Comparison of ENCODE assay signal across 8 mouse cellular contexts in the genomic region with DNA sequence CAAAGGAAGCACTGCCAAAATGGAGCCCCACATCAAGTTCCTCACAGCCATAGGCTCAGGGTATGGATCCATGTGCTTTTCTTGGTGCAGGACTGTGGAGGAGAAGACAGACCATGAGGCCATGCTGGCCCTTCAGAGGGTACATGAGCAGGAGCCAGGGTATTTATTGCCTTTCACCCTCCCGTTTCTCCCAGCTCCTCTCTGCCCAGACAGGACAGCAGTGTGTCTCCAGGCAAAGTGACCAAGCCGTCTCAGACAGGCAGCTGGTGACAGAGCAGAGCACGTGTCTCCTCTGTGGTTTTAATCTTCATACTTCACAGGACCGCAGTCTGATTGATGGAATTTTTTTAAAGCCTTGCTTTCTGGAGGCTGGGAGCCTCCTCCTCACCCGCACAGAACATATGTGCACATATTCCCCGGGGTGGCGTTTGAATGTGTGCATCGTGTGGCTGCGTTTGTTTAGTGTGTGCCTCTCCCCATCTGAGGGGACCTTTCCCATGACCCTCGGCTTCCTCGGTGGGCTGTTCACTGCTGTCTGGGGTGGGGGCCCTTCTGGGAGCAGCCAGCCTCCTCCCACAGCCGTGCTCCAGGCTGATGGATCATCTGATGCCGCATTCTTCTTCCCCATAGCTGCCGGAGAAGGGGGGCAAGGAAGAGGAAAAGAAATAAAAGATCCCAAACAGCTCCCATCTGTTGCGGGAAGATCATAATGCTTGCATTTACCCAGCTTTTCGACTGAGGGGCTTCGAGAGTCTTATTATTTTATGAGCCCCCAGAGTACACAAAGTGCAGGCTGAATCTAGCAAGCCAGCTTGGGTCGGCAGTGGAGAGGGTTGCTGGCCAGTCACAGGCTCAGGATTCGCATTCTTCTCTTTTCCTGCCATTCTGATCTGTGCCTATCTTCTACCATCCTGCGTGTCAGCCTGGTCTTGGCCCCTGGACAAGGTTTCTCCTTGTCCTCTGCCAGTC.
A peak's percentile ranks its signal among the peaks of the same experiment; 100 is the strongest.
DNase-seq lines count a peak whose midpoint lies in the region; ATAC-seq lines count a peak whose summit lies in the region.

No protein-coding gene starts in this region.

- H3K27me3 ChIP-seq in embryonic facial prominence, embryonic 11.5 days (ENCODE audit: control insufficient read depth, insufficient read depth, low read length), result no peaks in the 10 kb centered on the region
- no peaks in the 10 kb centered on the region; the same call in 1 of the 2 replicates for H3K27me3 ChIP-seq in neural tube, embryonic 11.5 days (ENCODE audit: control insufficient read depth, insufficient read depth, low read length)

- H3K9me3 ChIP-seq in embryonic facial prominence, embryonic 11.5 days (replicated peaks; ENCODE audit: control insufficient read depth, low read length), result no peaks in the 10 kb centered on the region
- H3K9me3 ChIP-seq in neural tube, embryonic 11.5 days (ENCODE audit: control insufficient read depth, low read length), result no peaks in the 10 kb centered on the region

- H3K9ac ChIP-seq in embryonic facial prominence, embryonic 11.5 days (replicated peaks; ENCODE audit: low read length), result no peak overlapping the region
- H3K9ac ChIP-seq in neural tube, embryonic 11.5 days (ENCODE audit: low read length), result peak overlapping the region; percentile 27; the same call in 1 of the 2 replicates

- no peaks in the 10 kb centered on the region for H3K4me1 ChIP-seq in embryonic facial prominence, embryonic 11.5 days (ENCODE audit: control insufficient read depth, insufficient read depth, low read length)
- H3K4me1 ChIP-seq in neural tube, embryonic 11.5 days (ENCODE audit: control insufficient read depth, insufficient read depth, low read length), result peaks cover 18% of the 10 kb centered on the region

- 35% methylated on average over 20 of the region's 20 CpGs for WGBS in embryonic facial prominence, embryonic 11.5 days
- 19% methylated on average over 20 of the region's 20 CpGs for whole genome bisulfite sequencing in neural tube, embryonic 11.5 days

- H3K27ac ChIP-seq in embryonic facial prominence, embryonic 11.5 days (replicated peaks; ENCODE audit: low read depth, low read length), result no peak overlapping the region
- peak overlapping the region; percentile 35; the same call in 1 of the 2 replicates for H3K27ac ChIP-seq in neural tube, embryonic 11.5 days (ENCODE audit: low read depth, low read length)

- H3K4me3 ChIP-seq in embryonic facial prominence, embryonic 11.5 days (ENCODE audit: low read depth, low read length), result no peak overlapping the region
- no peak overlapping the region for H3K4me3 ChIP-seq in neural tube, embryonic 11.5 days (ENCODE audit: low read depth, low read length)

- peak; percentile 88 for ATAC-seq in embryonic facial prominence, embryonic 11.5 days (replicated peaks; ENCODE audit: insufficient number of reproducible peaks, low FRiP score, low TSS enrichment, low read depth)
- ATAC-seq in neural tube, embryonic 11.5 days (ENCODE audit: insufficient read depth, low FRiP score, low TSS enrichment), result peak; percentile 91
- ATAC-seq in CD4-positive, CD25-positive, alpha-beta regulatory T cell, adult 4 months, result no peak
- no peak for ATAC-seq in megakaryocyte progenitor cell, adult 5-6 weeks (replicated peaks; ENCODE audit: poor library complexity)

- DNase-seq in kidney, postnatal 14 days, result peak; percentile 24
- no peak for DNase-seq in kidney, adult 18-20 months
- DNase-seq in embryonic facial prominence, embryonic 11.5 days (ENCODE audit: low spot score), result peak; percentile 45
- peak; percentile 62 to 77 for DNase-seq in layer of hippocampus, adult 18-20 months (ENCODE audit: low spot score in 2 of 2)
- peak; percentile 82 for DNase-seq in neural tube, embryonic 11.5 days (ENCODE audit: low spot score)
- DNase-seq in urinary bladder, postnatal 14 days (ENCODE audit: low spot score), result no peak

- no peaks in the 10 kb centered on the region for H3K36me3 ChIP-seq in embryonic facial prominence, embryonic 11.5 days (replicated peaks; ENCODE audit: control insufficient read depth, insufficient read depth, low read depth, low read length)
- no peaks in the 10 kb centered on the region for H3K36me3 ChIP-seq in neural tube, embryonic 11.5 days (ENCODE audit: control insufficient read depth, insufficient read depth, low read length)

- H3K4me2 ChIP-seq in embryonic facial prominence, embryonic 11.5 days (ENCODE audit: low read depth, low read length), result 0 out of 2 replicates have a peak overlapping the region, but pooled peaks have one; percentile 14
- peak overlapping the region; percentile 33 for H3K4me2 ChIP-seq in neural tube, embryonic 11.5 days (ENCODE audit: low read depth)

Comparison
In these comparisons a context has a peak if more than half of its experiments do, and no peak if none do; other contexts are left out.
1. DNase-seq: peak in kidney, postnatal 14 days (single experiment), embryonic facial prominence, embryonic 11.5 days (single experiment), layer of hippocampus, adult 18-20 months (2 of 2) and neural tube, embryonic 11.5 days (single experiment); none in kidney, adult 18-20 months (single experiment) and urinary bladder, postnatal 14 days (single experiment).
2. ATAC-seq: peak in embryonic facial prominence, embryonic 11.5 days (single experiment) and neural tube, embryonic 11.5 days (single experiment); none in CD4-positive, CD25-positive, alpha-beta regulatory T cell, adult 4 months (single experiment) and megakaryocyte progenitor cell, adult 5-6 weeks (single experiment).